Mouse (Mus musculus) neutrophil, adult 83 days (primary cell): ENCODE measurements around the gene Angptl2. TPM values are rescaled to one million over a fixed set of nuclear protein-coding genes. Genes with fewer than 3 reads are reported as not detected.

Source experiments
- total RNA-seq, 2 experiments: library from RNA; stranded (reverse); gene quantifications; one replicate each; pipeline ENCODE4 v1.2.4; 2023

Gene Angptl2
- 1 to 10 TPM; 1.1 to 1.9 TPM for total RNA-seq

GRCm38 (mm10) chr2:33215700-33216509 is at the start of gene Angptl2:
Gene Angptl2, plus strand, starts transcription at chr2:33216069.

Other genes starting within 250 kb of the Angptl2 start
- 1 to 10 TPM; 4.5 to 8.4 TPM for gene Slc2a8, start 234.0 kb upstream of the Angptl2 start, total RNA-seq
- gene Garnl3, start 84.4 kb upstream of the Angptl2 start, total RNA-seq, result under 1 TPM; 0.35 to 0.97 TPM
- gene Ralgps1, start 155.4 kb downstream of the Angptl2 start, total RNA-seq, result 10 to 100 TPM; 26.2 to 31.4 TPM
- gene Zbtb34, start 215.3 kb downstream of the Angptl2 start, total RNA-seq, result 10 to 100 TPM; 34.2 to 39.6 TPM